Mouse (Mus musculus) kidney, embryonic 16.5 days (tissue): Measurements from ENCODE around the gene Tceanc2. TPM values are rescaled to one million over a fixed set of nuclear protein-coding genes. Genes with fewer than 3 reads are reported as not detected.

Source experiments
- polyA plus RNA-seq: library from polyadenylated mRNA; unstranded; fragments of >200 nt; fragmentation: Nextera tagmentation; extraction: Ambion mirVana; gene quantifications from 2 replicates; pipeline ENCODE4 v1.2.1, GENCODE M21; 2015

The Tceanc2 gene
- polyA plus RNA-seq, 1 experiment from 2014 or later, result 29.7 TPM

Other genes with a start within 250 kb of the Tceanc2 start
- 120 and 121 TPM in 2 replicates for gene Mrpl37, start 112.2 kb downstream of the Tceanc2 start, polyA plus RNA-seq
- gene Cyb5rl, start 112.1 kb downstream of the Tceanc2 start, polyA plus RNA-seq, result 13.4 and 14.4 TPM in 2 replicates
- gene Cdcp2, start 82.2 kb downstream of the Tceanc2 start, polyA plus RNA-seq, result 0.17 and 0.24 TPM in 2 replicates
- gene Tmem59, start 717 bp downstream of the Tceanc2 start, polyA plus RNA-seq, result 523 and 557 TPM in 2 replicates
- gene Ldlrad1, start 30.1 kb upstream of the Tceanc2 start, polyA plus RNA-seq, result not detected in 2 replicates
- 96.2 and 108 TPM in 2 replicates for gene Lrrc42, start 74.4 kb upstream of the Tceanc2 start, polyA plus RNA-seq
- gene Hspb11, start 74.5 kb upstream of the Tceanc2 start, polyA plus RNA-seq, result 32.8 and 34.1 TPM in 2 replicates
- 0.47 and 0.68 TPM in 2 replicates for gene Dio1, start 128.1 kb upstream of the Tceanc2 start, polyA plus RNA-seq
- 54.7 and 57.3 TPM in 2 replicates for gene Yipf1, start 135.2 kb upstream of the Tceanc2 start, polyA plus RNA-seq
- gene Ndc1, start 188.7 kb upstream of the Tceanc2 start, polyA plus RNA-seq, result 36.5 and 39.7 TPM in 2 replicates